Mouse (Mus musculus): Measurements from ENCODE around the gene Slc47a1. TPM values are rescaled to one million over a fixed set of nuclear protein-coding genes. Genes with fewer than 3 reads are reported as not detected.

Slc47a1 gene
- total and polyA plus RNA-seq, 2 experiments from 2014 or later: 31.5 to 49.4 TPM

GRCm38 (mm10) chr11:61340374-61340773 lies 37.8 kb downstream of the Slc47a1 start:
- Histone ChIP-seq H3K4me2 (ENCODE audit: low read depth, low read length) (no peak overlapping the region), H3K9me3 (replicated peaks; ENCODE audit: control insufficient read depth, low read length) (no peaks in the 10 kb centered on the region), H3K4me1 (ENCODE audit: control insufficient read depth, insufficient read depth) (no peaks in the 10 kb centered on the region), H3K4me3 (ENCODE audit: low read depth, low read length) (no peak overlapping the region), H3K27ac (ENCODE audit: low read depth) (no peak overlapping the region), H3K27me3 (ENCODE audit: control insufficient read depth, insufficient read depth, low read length) (peaks cover 22% of the 10 kb centered on the region), H3K9ac (replicated peaks; ENCODE audit: low read depth, low read length) (no peak overlapping the region), H3K36me3 (replicated peaks; ENCODE audit: control insufficient read depth, insufficient read depth, low read length) (peaks cover 8% of the 10 kb centered on the region; the same call in 1 of the 2 replicates)
- no peak for ATAC-seq (ENCODE audit: insufficient read depth, low read depth)
- no peak for DNase-seq (ENCODE audit: low spot score)
- 80% methylated on average over 4 of the region's 4 CpGs for WGBS
- no peak for TF ChIP-seq EP300 (IDR thresholded peaks at IDR 0.05; ENCODE audit: low read depth)
- TF ChIP-seq CTCF (IDR thresholded peaks at IDR 0.05; ENCODE audit: low read depth): no peak

- WGBS: 65% methylated on average over 10 of the region's 10 CpGs
- Histone ChIP-seq H3K9me3 (replicated peaks; ENCODE audit: control insufficient read depth, low read length) (no peaks in the 10 kb centered on the region), H3K9ac (replicated peaks; ENCODE audit: low read depth, low read length) (no peak overlapping the region), H3K27ac (ENCODE audit: low read depth) (no peak overlapping the region), H3K27me3 (ENCODE audit: control insufficient read depth, insufficient read depth, low read length) (peaks cover 15% of the 10 kb centered on the region), H3K4me1 (ENCODE audit: control insufficient read depth, insufficient read depth) (no peaks in the 10 kb centered on the region), H3K4me2 (ENCODE audit: low read depth, low read length) (no peak overlapping the region), H3K4me3 (ENCODE audit: low read depth, low read length) (no peak overlapping the region), H3K36me3 (replicated peaks; ENCODE audit: control insufficient read depth, insufficient read depth, low read length) (no peaks in the 10 kb centered on the region)
- TF ChIP-seq CTCF (IDR thresholded peaks at IDR 0.05; ENCODE audit: low read depth) (peak; percentile 50), EP300 (IDR thresholded peaks at IDR 0.05; ENCODE audit: low read depth) (no peak)
- DNase-seq (ENCODE audit: low spot score): peak; percentile 41
- ATAC-seq (ENCODE audit: insufficient read depth, low read depth): no peak
These were observed 40.6 kb downstream of the Slc47a1 start for GRCm38 (mm10) chr11:61337586-61337985.

GRCm38 (mm10) chr11:61320904-61321687 lies 57.0 kb downstream of the Slc47a1 start:
- H3K9ac ChIP-seq (replicated peaks; ENCODE audit: low read depth, low read length): no peak overlapping the region
- 27% methylated on average over 10 of the region's 10 CpGs for WGBS
- no peaks in the 10 kb centered on the region for H3K9me3 ChIP-seq (replicated peaks; ENCODE audit: control insufficient read depth, low read length)
- H3K27ac ChIP-seq (ENCODE audit: low read depth): peak overlapping the region; percentile 64
- DNase-seq (ENCODE audit: low spot score): no peak
- H3K4me1 ChIP-seq (ENCODE audit: control insufficient read depth, insufficient read depth): 0 out of 2 replicates have a peak, but pooled peaks cover 11% of the 10 kb centered on the region
- H3K36me3 ChIP-seq (replicated peaks; ENCODE audit: control insufficient read depth, insufficient read depth, low read length): no peaks in the 10 kb centered on the region
- no peaks in the 10 kb centered on the region for H3K27me3 ChIP-seq (ENCODE audit: control insufficient read depth, insufficient read depth, low read length)
- no peak for ATAC-seq (ENCODE audit: insufficient read depth, low read depth)
- H3K4me2 ChIP-seq (ENCODE audit: low read depth, low read length): no peak overlapping the region
- TF ChIP-seq CTCF (IDR thresholded peaks at IDR 0.05; ENCODE audit: low read depth) (no peak), EP300 (IDR thresholded peaks at IDR 0.05; ENCODE audit: low read depth) (no peak)
- H3K4me3 ChIP-seq (ENCODE audit: low read depth, low read length): no peak overlapping the region

GRCm38 (mm10) chr11:61319923-61320567 lies 58.1 kb downstream of the Slc47a1 start:
- H3K27me3 ChIP-seq (ENCODE audit: control insufficient read depth, insufficient read depth, low read length): no peaks in the 10 kb centered on the region
- H3K4me1 ChIP-seq (ENCODE audit: control insufficient read depth, insufficient read depth): 0 out of 2 replicates have a peak, but pooled peaks cover 11% of the 10 kb centered on the region
- peak overlapping the region; percentile 63 for H3K27ac ChIP-seq (ENCODE audit: low read depth)
- WGBS: 39% methylated on average over 3 of the region's 3 CpGs
- H3K4me2 ChIP-seq (ENCODE audit: low read depth, low read length): peak overlapping the region; percentile 13
- no peak overlapping the region for H3K9ac ChIP-seq (replicated peaks; ENCODE audit: low read depth, low read length)
- ATAC-seq (ENCODE audit: insufficient read depth, low read depth) (peak; percentile 36), DNase-seq (ENCODE audit: low spot score) (peak; percentile 45)
- TF ChIP-seq EP300 (IDR thresholded peaks at IDR 0.05; ENCODE audit: low read depth) (no peak), CTCF (IDR thresholded peaks at IDR 0.05; ENCODE audit: low read depth) (no peak)
- H3K4me3 ChIP-seq (ENCODE audit: low read depth, low read length): no peak overlapping the region
- no peaks in the 10 kb centered on the region for H3K36me3 ChIP-seq (replicated peaks; ENCODE audit: control insufficient read depth, insufficient read depth, low read length)
- H3K9me3 ChIP-seq (replicated peaks; ENCODE audit: control insufficient read depth, low read length): no peaks in the 10 kb centered on the region

- ATAC-seq (ENCODE audit: insufficient read depth, low read depth): peak; percentile 96
- no peaks in the 10 kb centered on the region for H3K36me3 ChIP-seq (replicated peaks; ENCODE audit: control insufficient read depth, insufficient read depth, low read length)
- no peaks in the 10 kb centered on the region for H3K27me3 ChIP-seq (ENCODE audit: control insufficient read depth, insufficient read depth, low read length)
- no peak overlapping the region for H3K4me3 ChIP-seq (ENCODE audit: low read depth, low read length)
- no peak overlapping the region for H3K9ac ChIP-seq (replicated peaks; ENCODE audit: low read depth, low read length)
- DNase-seq (ENCODE audit: low spot score): peak; percentile 71
- H3K9me3 ChIP-seq (replicated peaks; ENCODE audit: control insufficient read depth, low read length): no peaks in the 10 kb centered on the region
- 0 out of 2 replicates have a peak, but pooled peaks cover 11% of the 10 kb centered on the region for H3K4me1 ChIP-seq (ENCODE audit: control insufficient read depth, insufficient read depth)
- peak; percentile 52; the same call in 1 of the 2 replicates for TF ChIP-seq EP300 (IDR thresholded peaks at IDR 0.05; ENCODE audit: low read depth)
- TF ChIP-seq CTCF (IDR thresholded peaks at IDR 0.05; ENCODE audit: low read depth): no peak
- 28% methylated on average over 12 of the region's 12 CpGs for WGBS
- H3K27ac ChIP-seq (ENCODE audit: low read depth): peak overlapping the region; percentile 63
- H3K4me2 ChIP-seq (ENCODE audit: low read depth, low read length): peak overlapping the region; percentile 13
These were observed 58.8 kb downstream of the Slc47a1 start for GRCm38 (mm10) chr11:61319233-61319922.

All from heart, postnatal 0 days (tissue).